ENCODE assay signal across 26 mouse cellular contexts in the genomic region with DNA sequence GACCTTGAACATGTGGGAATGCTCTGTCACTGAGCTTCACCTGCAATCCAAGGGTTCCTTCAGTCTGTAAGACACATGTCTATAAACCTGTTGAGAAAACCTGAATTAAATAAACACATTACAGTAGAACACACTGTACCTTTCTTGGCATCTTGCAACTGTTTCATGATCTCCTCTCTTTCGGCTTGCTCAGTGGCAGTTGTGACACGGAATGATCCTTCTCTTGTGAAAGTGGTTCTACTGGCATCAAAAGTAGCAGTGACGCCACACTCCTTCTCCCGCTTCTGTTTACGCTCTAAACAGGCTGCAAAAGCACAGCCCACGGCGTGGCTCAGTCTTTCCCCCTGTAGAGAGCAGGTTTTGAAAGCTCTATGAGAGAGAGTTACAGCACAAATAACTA. TPM values are rescaled to one million over a fixed set of nuclear protein-coding genes. Genes with fewer than 3 reads are reported as not detected.
"Had no signal": no experiment of that assay in that cellular context is flagged by ENCODE, and none has a peak within 500 bp of the region (broad histone marks: within the 10 kb centered on the region; RNA-seq: fewer than 3 reads in every experiment).

No protein-coding gene starts in this region.

- ATAC-seq: liver, postnatal 0 days; lung, postnatal 0 days; midbrain, embryonic 13.5 days; midbrain, embryonic 15.5 days had no signal

- H3K9me3 ChIP-seq: liver, embryonic 15.5 days; midbrain, embryonic 13.5 days; midbrain, embryonic 15.5 days; stomach, embryonic 15.5 days had no signal

- H3K9ac ChIP-seq: liver, embryonic 15.5 days; liver, postnatal 0 days; lung, embryonic 15.5 days; midbrain, embryonic 13.5 days; midbrain, embryonic 15.5 days; neural tube, embryonic 12.5 days; stomach, embryonic 15.5 days had no signal

- H3K27me3 ChIP-seq: liver, embryonic 15.5 days; lung, embryonic 15.5 days; megakaryocyte, embryonic 14.5 days; midbrain, embryonic 13.5 days; midbrain, embryonic 15.5 days; neural tube, embryonic 12.5 days; stomach, embryonic 15.5 days had no signal

- DNase-seq: liver, postnatal 0 days; lung, adult 2 months; lung, postnatal 14 days; lung, postnatal 36 days; retina, postnatal 1 day; right cerebral cortex, adult 18-20 months; right cerebral cortex, postnatal 25 days; right cerebral cortex, postnatal 4 days; spleen, adult 18-20 months; thymus, adult 2 months; thymus, postnatal 25 days; thymus, postnatal 4 days had no signal

- H3K4me1 ChIP-seq: liver, embryonic 15.5 days; lung, embryonic 15.5 days; megakaryocyte, embryonic 14.5 days; midbrain, embryonic 13.5 days; midbrain, embryonic 15.5 days; neural tube, embryonic 12.5 days; stomach, embryonic 15.5 days had no signal

- H3K4me2 ChIP-seq: liver, embryonic 15.5 days; lung, embryonic 15.5 days; midbrain, embryonic 11.5 days; midbrain, embryonic 13.5 days; midbrain, embryonic 15.5 days; neural tube, embryonic 12.5 days; stomach, embryonic 15.5 days had no signal

- H3K27ac ChIP-seq: liver, embryonic 15.5 days; lung, embryonic 15.5 days; macrophage; midbrain, embryonic 13.5 days; midbrain, embryonic 15.5 days; neural tube, embryonic 12.5 days; stomach, embryonic 15.5 days; stomach, postnatal 0 days had no signal

- H3K4me3 ChIP-seq: liver, embryonic 15.5 days; lung, embryonic 15.5 days; megakaryocyte, embryonic 14.5 days; midbrain, embryonic 13.5 days; midbrain, embryonic 15.5 days; neural tube, embryonic 12.5 days; stomach, embryonic 15.5 days had no signal

RNA-seq across cellular contexts. Expression of a gene that starts 40.2 kb away (rescaled TPM):
- total RNA-seq: megakaryocyte progenitor cell, adult 5-6 weeks; monocyte, adult 5-6 weeks; neutrophil, adult 5-6 weeks had no signal
- polyA plus RNA-seq: macrophage; midbrain, embryonic 11.5 days had no signal
